ENCODE assay signal across 9 mouse cellular contexts in the genomic region with DNA sequence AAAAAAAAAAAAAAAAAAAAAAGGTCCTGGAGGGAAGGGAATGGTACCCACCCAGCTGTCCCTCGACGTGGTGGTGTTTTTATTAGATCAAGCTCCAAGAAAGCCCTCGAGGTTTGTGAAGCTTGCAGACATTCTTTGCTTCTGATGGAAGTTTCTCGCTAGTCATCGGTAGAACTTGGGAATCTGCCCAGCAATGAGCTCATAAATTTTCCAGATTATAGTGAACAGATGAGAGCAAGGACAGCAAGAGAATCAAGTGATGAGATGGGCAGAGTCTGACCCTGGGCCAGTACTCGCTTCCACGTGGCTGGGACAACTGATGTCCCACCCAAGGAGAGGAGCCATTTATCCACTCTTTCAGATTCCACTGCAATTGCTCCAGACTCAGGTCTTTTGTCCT.
DNase-seq lines count a peak whose midpoint lies in the region.
"Had no signal": no experiment of that assay in that cellular context is flagged by ENCODE, and none has a peak within 500 bp of the region (broad histone marks: within the 10 kb centered on the region; RNA-seq: fewer than 3 reads in every experiment).

No protein-coding gene starts in this region.

- DNase-seq in cerebellum, postnatal 10 days, result peak; percentile 35 to 51
- no peak for DNase-seq in cerebellum, adult 18-20 months
- peak; percentile 1 to 10 for DNase-seq in left cerebral cortex, adult 9 months (ENCODE audit: low spot score in 2 of 2)
- no peak for DNase-seq in left cerebral cortex, postnatal 36 days (ENCODE audit: low spot score in 2 of 2)
- DNase-seq in adrenal gland, adult (ENCODE audit: inconsistent age in 2 of 2, low spot score in 1 of 2), result peak; percentile 89 to 96
- DNase-seq in heart, adult 9 months (ENCODE audit: low spot score in 2 of 2), result peak; percentile 51 to 70
- no peak for DNase-seq in forebrain, embryonic 10.5 days (ENCODE audit: extremely low spot score, low spot score)
- no peak for DNase-seq in spleen, adult 18-20 months

- H3K9me3 ChIP-seq in forebrain, embryonic 10.5 days, result no peaks in the 10 kb centered on the region
- H3K9me3 ChIP-seq: embryonic facial prominence, embryonic 12.5 days had no signal

- H3K27me3 ChIP-seq in forebrain, embryonic 10.5 days (ENCODE audit: poor library complexity, severe bottlenecking), result no peaks in the 10 kb centered on the region
- H3K27me3 ChIP-seq: embryonic facial prominence, embryonic 12.5 days had no signal

- intact Hi-C loops in left cerebral cortex, postnatal 36 days (cut with DNase I), result no loop called here

- H3K4me3 ChIP-seq in forebrain, embryonic 10.5 days, result no peak overlapping the region
- H3K4me3 ChIP-seq: embryonic facial prominence, embryonic 12.5 days had no signal

- WGBS in forebrain, embryonic 10.5 days, result 82% methylated on average over 7 of the region's 7 CpGs

- H3K27ac ChIP-seq in forebrain, embryonic 10.5 days, result no peak overlapping the region
- H3K27ac ChIP-seq: embryonic facial prominence, embryonic 12.5 days had no signal

- H3K36me3 ChIP-seq in forebrain, embryonic 10.5 days (replicated peaks), result no peaks in the 10 kb centered on the region
- H3K36me3 ChIP-seq: embryonic facial prominence, embryonic 12.5 days had no signal

- H3K4me1 ChIP-seq in forebrain, embryonic 10.5 days, result no peaks in the 10 kb centered on the region
- H3K4me1 ChIP-seq: embryonic facial prominence, embryonic 12.5 days had no signal

Comparison
In these comparisons a context has a peak if more than half of its experiments do, and no peak if none do; other contexts are left out.
1. DNase-seq: peak in cerebellum, postnatal 10 days (2 of 2), left cerebral cortex, adult 9 months (2 of 2), adrenal gland, adult (2 of 2) and heart, adult 9 months (2 of 2); none in cerebellum, adult 18-20 months (0 of 2), left cerebral cortex, postnatal 36 days (0 of 2), forebrain, embryonic 10.5 days (single experiment) and spleen, adult 18-20 months (0 of 2).